Comparison of ENCODE assay signal across 9 mouse cellular contexts in the genomic region with DNA sequence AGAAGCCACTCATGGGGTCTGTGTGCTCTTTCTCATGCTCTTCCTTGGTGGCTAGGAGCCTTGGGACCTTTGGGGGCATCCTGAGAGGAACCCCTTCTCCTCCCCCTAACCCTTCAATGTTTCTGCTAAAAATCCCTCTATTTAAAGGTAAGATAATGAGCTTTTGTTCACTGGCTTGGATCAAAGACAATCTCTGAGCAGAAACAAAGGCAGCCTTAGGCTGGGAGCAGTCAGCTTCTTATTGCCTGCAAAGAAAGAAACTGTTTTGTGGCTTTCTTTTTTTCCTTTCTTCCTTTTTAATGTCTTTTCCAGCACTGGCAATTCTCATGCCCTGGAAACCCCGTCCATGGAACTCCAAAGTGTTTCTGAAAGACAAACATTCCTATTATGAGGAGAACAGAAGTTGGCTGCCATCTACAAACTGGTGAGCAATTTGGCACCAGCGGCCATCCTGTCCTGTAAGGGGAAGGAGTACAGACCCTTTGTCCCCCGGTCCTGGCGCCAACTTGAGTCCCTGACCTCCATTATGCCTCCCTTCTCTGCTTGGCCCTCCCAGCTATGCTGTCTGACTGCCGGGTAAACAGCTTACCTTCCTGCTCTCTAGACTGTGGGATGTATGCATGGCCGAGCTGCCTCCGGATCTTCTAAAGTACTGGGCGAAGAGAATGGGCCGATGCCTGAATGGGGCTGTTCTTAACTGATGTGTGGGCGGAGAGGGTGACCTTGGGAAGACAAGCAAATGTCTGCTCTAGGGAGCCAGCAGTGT. TPM values are rescaled to one million over a fixed set of nuclear protein-coding genes. Genes with fewer than 3 reads are reported as not detected.
DNase-seq lines count a peak whose midpoint lies in the region; ATAC-seq and TF ChIP-seq lines count a peak whose summit lies in the region.
"Had no signal": no experiment of that assay in that cellular context is flagged by ENCODE, and none has a peak within 500 bp of the region (broad histone marks: within the 10 kb centered on the region; RNA-seq: fewer than 3 reads in every experiment).

No protein-coding gene starts in this region.

- ATAC-seq in forebrain, postnatal 0 days = peak; percentile 93
- no peak for ATAC-seq in megakaryocyte progenitor cell, adult 5-6 weeks (replicated peaks; ENCODE audit: poor library complexity)

- no peak overlapping the region for H3K4me3 ChIP-seq in forebrain, postnatal 0 days (ENCODE audit: low read depth, low read length)
- H3K4me3 ChIP-seq in left cerebral cortex, adult 2 months = no peak overlapping the region
- H3K4me3 ChIP-seq in olfactory bulb, adult 2 months (ENCODE audit: insufficient read depth, low read depth, low read length) = no peak overlapping the region
- H3K4me3 ChIP-seq: limb, embryonic 13.5 days had no signal

- no peak for TF ChIP-seq POLR2A in olfactory bulb, adult 2 months (IDR thresholded peaks at IDR 0.05; ENCODE audit: insufficient read depth, low read depth, low read length)

- no peaks in the 10 kb centered on the region for H3K36me3 ChIP-seq in forebrain, postnatal 0 days (ENCODE audit: insufficient read depth)
- H3K36me3 ChIP-seq: limb, embryonic 13.5 days had no signal

- intact Hi-C loops in left cerebral cortex, adult 2 months (cut with DNase I) = loop anchor here (5.0 kb wide), 1 partner anchor 94 kb away; no protein-coding TSS in a partner anchor

- no peaks in the 10 kb centered on the region for H3K27me3 ChIP-seq in forebrain, postnatal 0 days (ENCODE audit: insufficient read depth, low read length)
- H3K27me3 ChIP-seq: limb, embryonic 13.5 days had no signal

- DNase-seq in ovary, adult 18-20 months (ENCODE audit: low spot score) = peak; percentile 9
- DNase-seq in ovary, postnatal 10 days (ENCODE audit: low spot score) = no peak
- DNase-seq in forebrain, postnatal 0 days = peak; percentile 75
- peak; percentile 21 to 54 for DNase-seq in left cerebral cortex, adult 2 months (ENCODE audit: extremely low spot score in 1 of 2, low spot score in 2 of 2)
- no peak for DNase-seq in kidney, adult 18-20 months
- no peak for DNase-seq in thymus, postnatal 4 days

- no peak overlapping the region for H3K9ac ChIP-seq in forebrain, postnatal 0 days
- H3K9ac ChIP-seq: limb, embryonic 13.5 days had no signal

- TF ChIP-seq CTCF in forebrain, postnatal 0 days (IDR thresholded peaks at IDR 0.05; ENCODE audit: low read depth) = no peak
- TF ChIP-seq CTCF in left cerebral cortex, adult 2 months (IDR thresholded peaks at IDR 0.05) = no peak
- no peak for TF ChIP-seq CTCF in olfactory bulb, adult 2 months (IDR thresholded peaks at IDR 0.05; ENCODE audit: insufficient read depth, low read depth, low read length)

- no peaks in the 10 kb centered on the region for H3K9me3 ChIP-seq in forebrain, postnatal 0 days (ENCODE audit: low read length)
- H3K9me3 ChIP-seq: limb, embryonic 13.5 days had no signal

- WGBS in forebrain, postnatal 0 days = 10% methylated on average over 10 of the region's 10 CpGs
- 37% methylated on average over 10 of the region's 10 CpGs for WGBS in olfactory bulb, adult 2 months

- H3K4me1 ChIP-seq in forebrain, postnatal 0 days (ENCODE audit: insufficient read depth) = no peaks in the 10 kb centered on the region; the same call in 1 of the 2 replicates
- peaks cover 4% of the 10 kb centered on the region for H3K4me1 ChIP-seq in olfactory bulb, adult 2 months (ENCODE audit: control insufficient read depth, insufficient read depth, low read length)
- H3K4me1 ChIP-seq: limb, embryonic 13.5 days had no signal

- no peak overlapping the region for H3K4me2 ChIP-seq in forebrain, postnatal 0 days (ENCODE audit: low read depth)
- H3K4me2 ChIP-seq: limb, embryonic 13.5 days had no signal

- peak overlapping the region; percentile 62 for H3K27ac ChIP-seq in forebrain, postnatal 0 days (ENCODE audit: low read depth, low read length)
- peak overlapping the region; percentile 69; the same call in 1 of the 2 replicates for H3K27ac ChIP-seq in left cerebral cortex, adult 2 months
- peak overlapping the region; percentile 55 for H3K27ac ChIP-seq in olfactory bulb, adult 2 months (ENCODE audit: insufficient read depth, low read depth, low read length)
- H3K27ac ChIP-seq: limb, embryonic 13.5 days had no signal

RNA-seq across cellular contexts. Expression of a gene that starts 56.4 kb away (rescaled TPM):
- total RNA-seq in forebrain, postnatal 0 days (2014; rRNA removed) = not detected in 2 replicates
- not detected in 2 replicates for polyA plus RNA-seq in forebrain, postnatal 0 days (2015; fragmentation: Nextera tagmentation; extraction: Ambion mirVana)
- not detected for total RNA-seq in left cerebral cortex, adult 2 months (2021)
- not detected in 2 replicates for polyA plus RNA-seq in olfactory bulb, adult 2 months (2012; ENCODE audit: insufficient read depth, insufficient read length, low replicate concordance, missing spikeins)
- total RNA-seq in megakaryocyte progenitor cell, adult 5-6 weeks (2015) = not detected in 2 replicates
- not detected in 2 replicates for total RNA-seq in megakaryocyte progenitor cell, adult 5-6 weeks (2017)
- polyA plus RNA-seq: limb, embryonic 13.5 days had no signal

Comparison
In these comparisons a context has a peak if more than half of its experiments do, and no peak if none do; other contexts are left out.
1. DNase-seq: peak in ovary, adult 18-20 months (single experiment), forebrain, postnatal 0 days (single experiment) and left cerebral cortex, adult 2 months (2 of 2); none in ovary, postnatal 10 days (single experiment), kidney, adult 18-20 months (single experiment) and thymus, postnatal 4 days (single experiment).
2. Peak in every context shown above with its lines, with median percentiles within 50 percentile points of each other: H3K27ac ChIP-seq.